In the genomic region with DNA sequence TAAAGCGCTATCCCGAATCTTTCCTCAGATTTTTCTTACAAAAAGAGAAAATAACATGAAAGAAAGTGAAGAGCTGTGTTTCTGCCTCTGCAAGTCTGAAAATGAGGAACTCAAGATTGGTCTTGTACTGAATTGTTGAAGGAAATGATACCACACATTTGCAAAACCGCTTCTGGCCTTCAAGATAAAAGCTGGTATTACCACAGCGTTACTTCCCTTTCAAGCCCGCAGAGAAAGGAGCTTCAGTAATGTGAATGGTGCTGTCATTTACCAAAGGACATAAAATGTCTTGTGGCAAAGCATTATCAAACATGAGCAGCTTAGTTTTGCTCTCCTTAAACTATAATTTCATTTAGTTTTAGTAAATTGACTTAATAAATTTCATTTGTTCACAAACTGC, we compare ENCODE assay signal across 10 mouse cellular contexts. TPM values are rescaled to one million over a fixed set of nuclear protein-coding genes. Genes with fewer than 3 reads are reported as not detected.
DNase-seq lines count a peak whose midpoint lies in the region; ATAC-seq and TF ChIP-seq lines count a peak whose summit lies in the region.
"Had no signal": no experiment of that assay in that cellular context is flagged by ENCODE, and none has a peak within 500 bp of the region (broad histone marks: within the 10 kb centered on the region; RNA-seq: fewer than 3 reads in every experiment).

Gene Rgs18 (minus strand): TSS at position 105 of the 400 bp plus-strand sequence.

- WGBS in liver, embryonic 14.5 days (ENCODE audit: insufficient replicate concordance): 13% methylated on average over 5 of the region's 5 CpGs
- 86% methylated on average over 5 of the region's 5 CpGs for WGBS in neural tube, embryonic 15.5 days
- 75% methylated on average over 5 of the region's 5 CpGs for WGBS in midbrain, embryonic 15.5 days

- no peak within 1 kb of the TSS for H3K9ac ChIP-seq in liver, embryonic 14.5 days (replicated peaks)
- H3K9ac ChIP-seq in neural tube, embryonic 15.5 days (replicated peaks): no peak within 1 kb of the TSS
- H3K9ac ChIP-seq in midbrain, embryonic 15.5 days: no peak within 1 kb of the TSS

- no peaks in the 10 kb centered on the region for H3K36me3 ChIP-seq in liver, embryonic 14.5 days (replicated peaks; ENCODE audit: control insufficient read depth, insufficient read depth, low read depth)
- H3K36me3 ChIP-seq in neural tube, embryonic 15.5 days: no peaks in the 10 kb centered on the region
- no peaks in the 10 kb centered on the region for H3K36me3 ChIP-seq in midbrain, embryonic 15.5 days (replicated peaks)
- H3K36me3 ChIP-seq: hindbrain, embryonic 10.5 days had no signal

- peak within 1 kb of the TSS; percentile 11; the same call in 1 of the 2 replicates for H3K27ac ChIP-seq in liver, embryonic 14.5 days
- no peak within 1 kb of the TSS for H3K27ac ChIP-seq in neural tube, embryonic 15.5 days (replicated peaks)
- no peak within 1 kb of the TSS for H3K27ac ChIP-seq in midbrain, embryonic 15.5 days
- H3K27ac ChIP-seq: hindbrain, embryonic 10.5 days had no signal

- H3K4me2 ChIP-seq in liver, embryonic 14.5 days (ENCODE audit: low read depth): peak within 1 kb of the TSS; percentile 47
- no peak within 1 kb of the TSS for H3K4me2 ChIP-seq in neural tube, embryonic 15.5 days
- no peak within 1 kb of the TSS for H3K4me2 ChIP-seq in midbrain, embryonic 15.5 days

- DNase-seq in spleen, postnatal 36 days (ENCODE audit: low spot score in 2 of 2): peak; percentile 72 to 78
- DNase-seq in spleen, adult 12 weeks (ENCODE audit: low spot score): no peak
- DNase-seq in c-Kit-positive CD71-negative TER-119-negative erythroid progenitor cells, embryonic 14.5 days (ENCODE audit: low read depth): peak; percentile 73
- peak; percentile 48 to 59 (median 48) for DNase-seq in liver, embryonic 14.5 days (ENCODE audit: low read depth in 3 of 3, low spot score in 3 of 3)
- DNase-seq in skeletal muscle tissue, adult 2 months (ENCODE audit: low read depth, low spot score): peak; percentile 28
- no peak for DNase-seq in gastrocnemius, adult 8-10 months (ENCODE audit: low spot score in 2 of 2)
- DNase-seq: thymus, postnatal 4 days had no signal

- no peaks in the 10 kb centered on the region; a peak in 1 of 4 replicates for H3K4me1 ChIP-seq in liver, embryonic 14.5 days (replicated peaks; ENCODE audit: control insufficient read depth in 2 of 2, insufficient read depth in 2 of 2, low read length in 1 of 2)
- no peaks in the 10 kb centered on the region for H3K4me1 ChIP-seq in neural tube, embryonic 15.5 days
- H3K4me1 ChIP-seq in midbrain, embryonic 15.5 days: no peaks in the 10 kb centered on the region
- H3K4me1 ChIP-seq: hindbrain, embryonic 10.5 days had no signal

- H3K4me3 ChIP-seq in liver, embryonic 14.5 days (ENCODE audit: insufficient read depth in 1 of 2, low read depth in 2 of 2, low read length in 2 of 2): peak within 1 kb of the TSS; percentile 17 to 21; a peak in 3 of 4 replicates
- H3K4me3 ChIP-seq in neural tube, embryonic 15.5 days (replicated peaks): no peak within 1 kb of the TSS
- no peak within 1 kb of the TSS for H3K4me3 ChIP-seq in midbrain, embryonic 15.5 days
- H3K4me3 ChIP-seq: hindbrain, embryonic 10.5 days had no signal

- peak; percentile 84 for ATAC-seq in liver, embryonic 14.5 days (ENCODE audit: insufficient read depth)
- ATAC-seq in neural tube, embryonic 15.5 days (ENCODE audit: low FRiP score): no peak
- ATAC-seq in midbrain, embryonic 15.5 days (replicated peaks): no peak

- no peak for TF ChIP-seq CTCF in liver, embryonic 14.5 days (IDR thresholded peaks at IDR 0.05; ENCODE audit: low read depth)

- peak; percentile 70 for TF ChIP-seq EP300 in liver, embryonic 14.5 days (IDR thresholded peaks at IDR 0.05; ENCODE audit: low read depth)

- H3K9me3 ChIP-seq in liver, embryonic 14.5 days (ENCODE audit: control insufficient read depth, low read length): no peaks in the 10 kb centered on the region
- no peaks in the 10 kb centered on the region for H3K9me3 ChIP-seq in neural tube, embryonic 15.5 days (replicated peaks)
- H3K9me3 ChIP-seq in midbrain, embryonic 15.5 days: no peaks in the 10 kb centered on the region
- H3K9me3 ChIP-seq: hindbrain, embryonic 10.5 days had no signal

- no peaks in the 10 kb centered on the region for H3K27me3 ChIP-seq in liver, embryonic 14.5 days (ENCODE audit: control insufficient read depth, insufficient read depth, low read length)
- H3K27me3 ChIP-seq in neural tube, embryonic 15.5 days (replicated peaks): no peaks in the 10 kb centered on the region
- H3K27me3 ChIP-seq in midbrain, embryonic 15.5 days (replicated peaks): no peaks in the 10 kb centered on the region

RNA-seq across cellular contexts. Expression of gene Rgs18, which starts in this region (rescaled TPM):
- 4.1 and 7.0 TPM in 2 replicates for polyA plus RNA-seq in liver, embryonic 14.5 days (2012; rRNA removed)
- polyA plus RNA-seq in liver, embryonic 14.5 days (2014; fragmentation: Nextera tagmentation; extraction: Ambion mirVana): 18.8 and 21.0 TPM in 2 replicates
- under 1 TPM in 3 of 4 experiments, not detected in 1; 0.12 to 0.58 (median 0.38) TPM for total RNA-seq in gastrocnemius, adult 8-10 months (2022)
- polyA plus RNA-seq in neural tube, embryonic 15.5 days (2015; fragmentation: Nextera tagmentation; extraction: Ambion mirVana): 0.27 and 1.8 TPM in 2 replicates
- polyA plus RNA-seq in midbrain, embryonic 15.5 days (2015; fragmentation: Nextera tagmentation; extraction: Ambion mirVana): 0.26 and 0.59 TPM in 2 replicates

Comparison
In these comparisons a context has a peak if more than half of its experiments do, and no peak if none do; other contexts are left out.
1. DNase-seq: peak in spleen, postnatal 36 days (2 of 2), c-Kit-positive CD71-negative TER-119-negative erythroid progenitor cells, embryonic 14.5 days (single experiment), liver, embryonic 14.5 days (3 of 3) and skeletal muscle tissue, adult 2 months (single experiment); none in spleen, adult 12 weeks (single experiment) and gastrocnemius, adult 8-10 months (0 of 2).
2. H3K4me3 ChIP-seq: peak in liver, embryonic 14.5 days (2 of 2); none in neural tube, embryonic 15.5 days (single experiment) and midbrain, embryonic 15.5 days (single experiment).